Mouse (Mus musculus): ENCODE measurements at regions not wholly inside any gene's neighbourhood (a gene's known extent, or its start where the extent isn't known, plus 50 kb on each side); places are given as distances from the start of the nearest gene placed in this dataset.
A peak's percentile ranks its signal among the peaks of the same experiment; 100 is the strongest.

DNA sequence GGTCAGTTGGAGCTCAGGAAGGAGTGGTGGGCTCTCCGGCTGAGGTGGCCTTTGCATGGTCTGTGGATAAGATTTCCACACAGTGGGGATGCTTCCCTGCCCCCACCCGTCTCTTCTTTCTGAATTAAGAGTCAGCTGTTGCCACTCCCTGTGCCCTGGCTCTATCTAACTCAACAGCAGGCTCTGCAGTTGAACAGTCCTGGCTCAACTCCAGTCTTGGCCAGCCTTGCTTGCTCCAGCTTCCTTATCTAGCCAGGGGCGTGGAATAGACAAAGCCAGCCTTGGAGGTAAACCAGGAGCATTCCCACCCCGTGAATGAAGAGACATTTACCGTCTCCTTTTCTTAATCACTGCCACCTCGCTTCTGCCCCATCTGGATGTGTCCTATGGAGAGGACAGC lies 89.7 kb downstream of the Mn1 start:
- peaks cover 12% of the 10 kb centered on the region for H3K4me1 ChIP-seq (ENCODE audit: control insufficient read depth, insufficient read depth, low read length)

GRCm38 (mm10) chr5:111507332-111507731 lies 90.2 kb downstream of the Mn1 start:
- DNase-seq, result no peak
- Histone ChIP-seq H3K4me1 (ENCODE audit: control insufficient read depth, insufficient read depth, low read length) (peaks cover 12% of the 10 kb centered on the region), H3K4me3 (replicated peaks; ENCODE audit: extremely low read depth, low read depth, low read length) (no peak overlapping the region)
- 91% methylated on average over 2 of the region's 2 CpGs for WGBS
- no peak for TF ChIP-seq POLR2A (IDR thresholded peaks at IDR 0.05; ENCODE audit: borderline replicate concordance, extremely low read depth, low read depth, low read length)
- TF ChIP-seq CTCF (IDR thresholded peaks at IDR 0.05; ENCODE audit: insufficient read depth, low read length), result no peak

More for the DNA sequence above, 89.7 kb downstream of the Mn1 start:
- H3K4me3 ChIP-seq (replicated peaks; ENCODE audit: extremely low read depth, low read depth, low read length), result no peak overlapping the region
- WGBS, result 23% methylated on average over 6 of the region's 6 CpGs
- no peak for DNase-seq
- TF ChIP-seq POLR2A (IDR thresholded peaks at IDR 0.05; ENCODE audit: borderline replicate concordance, extremely low read depth, low read depth, low read length) (no peak), CTCF (IDR thresholded peaks at IDR 0.05; ENCODE audit: insufficient read depth, low read length) (no peak)

DNA sequence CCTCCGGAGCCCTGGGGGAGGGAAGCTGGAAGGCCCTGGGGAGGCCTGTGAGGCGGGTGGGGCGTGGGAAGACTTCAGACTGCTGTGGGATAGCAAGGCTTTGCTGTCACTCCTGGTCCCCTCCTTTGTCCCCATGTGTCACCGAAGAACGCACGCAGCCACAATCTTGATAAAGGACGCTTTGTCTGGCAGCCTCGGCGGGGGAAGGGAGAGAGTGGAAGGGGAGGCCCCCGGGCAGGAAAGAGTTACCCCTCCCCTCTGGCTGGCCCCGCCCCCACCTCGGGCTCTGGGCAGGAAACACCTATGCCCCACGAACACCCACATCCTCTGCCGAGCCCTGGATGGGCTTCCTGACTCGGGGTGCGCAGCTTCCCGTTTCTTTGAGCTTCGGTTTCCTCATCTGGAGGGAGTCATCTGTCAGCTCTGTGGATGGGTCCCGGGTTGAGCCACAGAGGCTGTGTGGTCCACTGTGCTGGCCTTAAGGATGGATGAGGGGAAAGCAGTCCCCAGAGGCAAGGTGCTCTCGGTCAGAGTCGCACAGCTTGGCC lies 91.9 kb downstream of the Mn1 start:
- H3K4me3 ChIP-seq (replicated peaks; ENCODE audit: extremely low read depth, low read depth, low read length), result peak overlapping the region; percentile 43
- no peak for TF ChIP-seq CTCF (IDR thresholded peaks at IDR 0.05; ENCODE audit: insufficient read depth, low read length)
- TF ChIP-seq POLR2A (IDR thresholded peaks at IDR 0.05; ENCODE audit: borderline replicate concordance, extremely low read depth, low read depth, low read length), result no peak
- H3K4me1 ChIP-seq (ENCODE audit: control insufficient read depth, insufficient read depth, low read length), result peaks cover 12% of the 10 kb centered on the region
- WGBS, result 5% methylated on average over 21 of the region's 21 CpGs
- DNase-seq, result peak; percentile 37

- Histone ChIP-seq H3K4me3 (replicated peaks; ENCODE audit: extremely low read depth, low read depth, low read length) (no peak overlapping the region), H3K4me1 (ENCODE audit: control insufficient read depth, insufficient read depth, low read length) (peaks cover 12% of the 10 kb centered on the region)
- 11% methylated on average over 9 of the region's 9 CpGs for WGBS
- no peak for DNase-seq
- no peak for TF ChIP-seq CTCF (IDR thresholded peaks at IDR 0.05; ENCODE audit: insufficient read depth, low read length)
- TF ChIP-seq POLR2A (IDR thresholded peaks at IDR 0.05; ENCODE audit: borderline replicate concordance, extremely low read depth, low read depth, low read length), result no peak
Measured at GRCm38 (mm10) chr5:111509575-111510057, 92.5 kb downstream of the Mn1 start.

DNA sequence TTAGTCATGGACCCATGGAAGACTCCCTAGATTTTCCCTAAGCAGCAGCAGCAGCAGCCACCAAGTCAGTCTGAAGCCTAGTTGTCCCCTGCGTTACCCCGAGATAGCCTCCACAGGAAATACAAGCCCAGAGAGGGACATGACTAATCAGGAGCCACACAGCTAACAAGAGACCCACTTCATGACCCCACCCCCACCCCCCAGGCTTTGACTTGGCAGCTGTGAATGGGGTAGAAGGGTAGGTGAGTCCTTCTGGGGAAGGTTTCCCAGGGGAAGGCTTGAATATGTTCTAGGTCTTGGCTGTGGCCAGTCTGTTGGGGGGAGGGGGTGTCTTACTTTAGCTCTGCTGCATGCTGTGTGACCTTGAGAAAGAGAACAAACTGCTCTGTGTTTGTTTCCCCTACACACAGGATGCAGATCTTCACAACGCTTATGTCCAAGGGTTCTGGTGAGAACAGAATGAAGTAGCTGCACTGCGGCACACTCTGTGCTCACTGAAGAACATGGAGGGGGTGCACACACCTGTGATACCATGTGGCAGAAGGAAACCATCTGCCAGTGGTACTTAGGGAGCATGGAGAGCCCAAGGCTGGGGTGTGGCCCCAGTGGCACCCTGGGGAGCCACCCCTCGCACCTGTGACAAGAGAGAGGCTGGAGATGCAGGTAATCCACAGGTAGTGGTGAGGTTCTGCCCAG lies 93.2 kb downstream of the Mn1 start:
- 59% methylated on average over 5 of the region's 5 CpGs for WGBS
- peaks cover 12% of the 10 kb centered on the region for H3K4me1 ChIP-seq (ENCODE audit: control insufficient read depth, insufficient read depth, low read length)
- TF ChIP-seq POLR2A (IDR thresholded peaks at IDR 0.05; ENCODE audit: borderline replicate concordance, extremely low read depth, low read depth, low read length) (no peak), CTCF (IDR thresholded peaks at IDR 0.05; ENCODE audit: insufficient read depth, low read length) (no peak)
- no peak for DNase-seq
- no peak overlapping the region for H3K4me3 ChIP-seq (replicated peaks; ENCODE audit: extremely low read depth, low read depth, low read length)

- DNase-seq, result no peak
- Histone ChIP-seq H3K4me1 (ENCODE audit: control insufficient read depth, insufficient read depth, low read length) (peaks cover 11% of the 10 kb centered on the region), H3K4me3 (replicated peaks; ENCODE audit: extremely low read depth, low read depth, low read length) (no peak overlapping the region)
- WGBS, result 55% methylated on average over 6 of the region's 6 CpGs
- TF ChIP-seq CTCF (IDR thresholded peaks at IDR 0.05; ENCODE audit: insufficient read depth, low read length) (no peak), POLR2A (IDR thresholded peaks at IDR 0.05; ENCODE audit: borderline replicate concordance, extremely low read depth, low read depth, low read length) (no peak)
Measured at GRCm38 (mm10) chr5:111510879-111511231, 93.7 kb downstream of the Mn1 start.

DNA sequence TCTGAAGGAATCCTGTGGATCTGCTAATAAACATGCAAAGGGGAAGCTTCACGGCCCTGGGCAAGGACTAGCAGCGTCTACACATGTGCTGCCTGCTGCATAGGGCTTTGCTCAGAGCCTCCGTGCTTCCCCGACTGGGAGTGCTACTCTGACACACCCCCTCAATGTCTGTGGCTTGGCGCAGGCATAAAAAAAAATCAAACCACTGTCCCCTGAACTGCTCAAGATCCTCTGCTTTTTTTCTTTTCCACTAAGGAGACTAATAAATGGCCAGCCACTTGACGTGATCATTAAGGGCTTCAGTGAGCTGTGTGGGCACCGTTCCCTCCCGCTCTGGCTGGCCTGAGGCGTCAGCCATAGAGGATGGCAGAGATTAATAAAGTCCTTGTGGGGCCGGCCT lies 94.8 kb downstream of the Mn1 start:
- TF ChIP-seq CTCF (IDR thresholded peaks at IDR 0.05; ENCODE audit: insufficient read depth, low read length), result no peak
- TF ChIP-seq POLR2A (IDR thresholded peaks at IDR 0.05; ENCODE audit: borderline replicate concordance, extremely low read depth, low read depth, low read length), result no peak
- WGBS, result 25% methylated on average over 10 of the region's 10 CpGs
- H3K4me1 ChIP-seq (ENCODE audit: control insufficient read depth, insufficient read depth, low read length), result peaks cover under 1% of the 10 kb centered on the region
- DNase-seq, result no peak
- no peak overlapping the region for H3K4me3 ChIP-seq (replicated peaks; ENCODE audit: extremely low read depth, low read depth, low read length)

- no peak for DNase-seq
- Histone ChIP-seq H3K4me3 (replicated peaks; ENCODE audit: extremely low read depth, low read depth, low read length) (no peak overlapping the region), H3K4me1 (ENCODE audit: control insufficient read depth, insufficient read depth, low read length) (no peaks in the 10 kb centered on the region; the same call in 1 of the 2 replicates)
- WGBS, result 74% methylated on average over 6 of the region's 6 CpGs
- TF ChIP-seq CTCF (IDR thresholded peaks at IDR 0.05; ENCODE audit: insufficient read depth, low read length), result no peak
- TF ChIP-seq POLR2A (IDR thresholded peaks at IDR 0.05; ENCODE audit: borderline replicate concordance, extremely low read depth, low read depth, low read length), result no peak
Measured at GRCm38 (mm10) chr5:111513976-111514375, 96.8 kb downstream of the Mn1 start.

- Histone ChIP-seq H3K4me3 (replicated peaks; ENCODE audit: extremely low read depth, low read depth, low read length) (no peak overlapping the region), H3K4me1 (ENCODE audit: control insufficient read depth, insufficient read depth, low read length) (no peaks in the 10 kb centered on the region)
- no peak for TF ChIP-seq POLR2A (IDR thresholded peaks at IDR 0.05; ENCODE audit: borderline replicate concordance, extremely low read depth, low read depth, low read length)
- TF ChIP-seq CTCF (IDR thresholded peaks at IDR 0.05; ENCODE audit: insufficient read depth, low read length), result no peak
- no peak for DNase-seq
- WGBS, result 55% methylated on average over 3 of the region's 3 CpGs
Measured at GRCm38 (mm10) chr5:111519059-111519458, 101.9 kb downstream of the Mn1 start.

DNA sequence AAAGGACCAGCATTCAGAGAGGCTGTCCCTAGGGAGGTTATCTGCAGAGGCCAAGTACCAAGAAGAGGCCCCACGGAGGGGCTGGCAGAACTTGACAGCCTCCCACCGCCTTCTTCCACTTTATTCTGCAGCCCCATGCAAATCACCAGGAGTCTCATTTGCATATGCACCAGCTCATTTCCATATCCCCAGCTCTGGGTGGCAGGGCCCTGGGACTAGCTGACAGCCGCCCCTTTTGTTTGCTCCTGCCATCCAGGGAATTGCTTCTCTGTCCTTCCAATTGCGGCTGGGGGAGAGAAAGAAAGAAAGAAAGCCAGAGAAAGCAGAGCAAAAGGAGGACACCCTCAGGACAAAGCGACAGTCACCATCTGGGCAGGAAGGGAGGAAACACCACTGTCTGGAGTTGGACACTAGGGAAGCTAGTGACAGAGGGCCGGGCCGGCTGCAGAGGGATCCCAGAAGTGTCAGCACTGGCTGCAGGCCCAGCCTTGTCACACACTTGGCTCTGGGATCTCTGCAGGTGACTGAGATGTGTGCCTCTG lies 102.4 kb downstream of the Mn1 start:
- Histone ChIP-seq H3K4me1 (ENCODE audit: control insufficient read depth, insufficient read depth, low read length) (no peaks in the 10 kb centered on the region), H3K4me3 (replicated peaks; ENCODE audit: extremely low read depth, low read depth, low read length) (no peak overlapping the region)
- WGBS, result 40% methylated on average over 7 of the region's 7 CpGs
- TF ChIP-seq POLR2A (IDR thresholded peaks at IDR 0.05; ENCODE audit: borderline replicate concordance, extremely low read depth, low read depth, low read length) (no peak), CTCF (IDR thresholded peaks at IDR 0.05; ENCODE audit: insufficient read depth, low read length) (no peak)
- no peak for DNase-seq
